Mouse (Mus musculus): Measurements from ENCODE around the gene Il1r2. TPM values are rescaled to one million over a fixed set of nuclear protein-coding genes. Genes with fewer than 3 reads are reported as not detected.
A peak's percentile ranks its signal among the peaks of the same experiment; 100 is the strongest.

Il1r2 gene
- polyA plus RNA-seq, 1 experiment from 2014 or later = 0.27 TPM

DNA sequence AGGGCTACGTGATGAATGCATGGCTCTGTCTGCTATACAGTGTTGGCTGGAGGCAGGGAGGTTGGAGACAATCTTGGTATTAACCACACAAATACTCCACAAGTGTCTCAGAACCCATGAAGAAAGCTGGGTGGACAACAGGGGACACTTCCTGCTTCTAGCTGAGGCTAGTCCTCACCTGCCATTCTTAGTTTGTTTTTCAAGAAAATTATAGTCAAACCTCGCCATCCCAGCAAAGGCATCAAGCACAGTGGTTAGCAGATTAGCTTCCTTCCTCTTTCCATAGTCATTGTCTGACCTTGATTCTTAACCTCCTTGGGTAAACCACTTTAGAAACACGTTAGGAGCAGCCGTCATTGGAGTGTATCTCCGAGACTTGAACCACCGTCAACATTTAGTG, 28.2 kb upstream of the Il1r2 start:
- Histone ChIP-seq H3K9me3 (no peaks in the 10 kb centered on the region), H3K36me3 (no peaks in the 10 kb centered on the region), H3K27ac (no peak overlapping the region), H3K27me3 (ENCODE audit: insufficient read depth, poor library complexity, severe bottlenecking) (no peaks in the 10 kb centered on the region), H3K4me1 (replicated peaks) (no peaks in the 10 kb centered on the region), H3K4me3 (no peak overlapping the region)
- WGBS = 87% methylated on average over 6 of the region's 6 CpGs
- no peak for DNase-seq (ENCODE audit: low spot score)

DNA sequence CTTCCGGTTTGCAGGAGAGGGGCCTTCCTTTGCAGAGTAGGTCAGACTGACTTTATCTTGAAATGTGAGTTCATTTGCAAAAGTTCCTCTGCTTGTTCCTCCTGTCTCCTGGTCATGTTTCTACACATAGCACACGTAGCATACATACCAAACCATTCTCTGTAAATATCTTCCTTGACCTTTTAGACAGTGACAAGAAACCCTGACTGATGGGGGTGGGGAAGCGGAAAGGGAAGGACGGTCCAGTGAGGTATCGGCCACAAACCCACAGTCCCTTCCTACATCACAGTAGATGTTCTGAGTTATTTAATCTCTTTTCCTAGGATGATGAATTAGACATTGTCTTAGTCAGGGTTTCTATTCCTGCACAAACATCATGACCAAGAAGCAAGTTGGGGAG, 27.3 kb upstream of the Il1r2 start:
- DNase-seq (ENCODE audit: low spot score) = no peak
- H3K27ac ChIP-seq = no peak overlapping the region
- H3K9me3 ChIP-seq = no peaks in the 10 kb centered on the region
- no peaks in the 10 kb centered on the region for H3K36me3 ChIP-seq
- no peaks in the 10 kb centered on the region for H3K4me1 ChIP-seq (replicated peaks)
- WGBS = 85% methylated on average over 5 of the region's 5 CpGs
- H3K4me3 ChIP-seq = no peak overlapping the region
- H3K27me3 ChIP-seq (ENCODE audit: insufficient read depth, poor library complexity, severe bottlenecking) = no peaks in the 10 kb centered on the region

DNA sequence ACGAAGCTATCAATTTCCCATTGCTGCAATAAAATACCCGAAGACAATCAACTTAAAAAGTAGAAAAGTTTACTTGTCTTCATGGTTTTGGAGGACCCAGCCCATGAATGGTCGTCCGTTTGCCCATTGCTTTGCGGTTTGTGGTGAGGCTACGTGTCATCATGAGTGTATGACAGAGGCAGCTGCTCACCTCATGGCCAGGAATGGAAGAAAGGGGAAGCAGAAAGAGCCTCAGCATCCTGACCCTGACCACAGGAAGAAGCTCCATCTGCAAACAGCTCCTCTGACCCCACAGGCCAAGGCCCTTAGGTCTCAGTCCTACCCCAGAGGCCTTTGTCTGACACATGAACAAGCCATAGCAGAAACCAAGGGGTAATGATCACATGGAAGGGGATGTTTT, 22.7 kb upstream of the Il1r2 start:
- H3K36me3 ChIP-seq = no peaks in the 10 kb centered on the region
- H3K9me3 ChIP-seq = no peaks in the 10 kb centered on the region
- no peaks in the 10 kb centered on the region for H3K27me3 ChIP-seq (ENCODE audit: insufficient read depth, poor library complexity, severe bottlenecking)
- H3K4me1 ChIP-seq (replicated peaks) = peaks cover 3% of the 10 kb centered on the region; the same call in 1 of the 2 replicates
- H3K4me3 ChIP-seq = no peak overlapping the region
- 93% methylated on average over 6 of the region's 6 CpGs for WGBS
- no peak overlapping the region for H3K27ac ChIP-seq
- no peak for DNase-seq (ENCODE audit: low spot score)

DNA sequence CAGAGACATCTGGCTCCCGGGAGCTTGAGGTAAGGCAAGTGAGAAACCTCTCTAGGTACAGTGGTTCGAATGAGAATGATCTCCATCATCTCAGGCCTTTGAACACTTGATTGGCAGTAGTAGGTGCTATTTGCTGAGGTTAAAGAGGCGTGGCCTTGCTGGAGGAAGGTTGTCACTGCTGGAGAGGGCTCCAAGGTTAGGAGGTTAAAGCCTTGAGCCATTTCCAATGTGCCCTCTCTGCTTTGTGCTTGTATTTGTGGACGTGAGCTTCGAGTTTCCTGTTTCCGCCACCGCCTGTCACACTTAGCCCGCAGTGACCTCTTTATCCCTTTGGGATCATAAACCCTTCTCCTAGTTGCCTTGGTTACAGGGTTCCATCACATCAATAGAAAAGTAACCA, 21.7 kb upstream of the Il1r2 start:
- no peak for DNase-seq (ENCODE audit: low spot score)
- H3K36me3 ChIP-seq = no peaks in the 10 kb centered on the region
- H3K27ac ChIP-seq = no peak overlapping the region
- no peaks in the 10 kb centered on the region for H3K9me3 ChIP-seq
- 64% methylated on average over 8 of the region's 8 CpGs for WGBS
- H3K4me1 ChIP-seq (replicated peaks) = peaks cover 7% of the 10 kb centered on the region
- H3K4me3 ChIP-seq = no peak overlapping the region
- H3K27me3 ChIP-seq (ENCODE audit: insufficient read depth, poor library complexity, severe bottlenecking) = no peaks in the 10 kb centered on the region

DNA sequence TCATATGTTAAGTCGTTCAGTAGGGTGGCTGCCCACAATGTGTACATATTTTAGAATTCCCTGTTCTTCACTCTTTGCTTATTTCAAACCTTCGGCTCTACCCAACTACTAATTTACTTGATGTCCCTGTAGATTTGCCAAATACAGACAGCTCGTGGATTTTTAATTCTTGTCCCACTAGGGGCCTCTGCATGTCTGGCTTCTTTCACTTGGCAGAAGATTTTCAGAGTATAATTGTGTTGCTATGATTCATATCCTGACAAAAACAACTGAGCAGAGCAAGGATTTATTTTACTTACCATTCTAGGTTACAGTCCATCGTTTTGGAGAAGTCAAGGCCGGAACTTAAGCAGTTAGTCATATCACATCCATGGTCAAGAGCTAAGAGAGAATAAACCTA, 20.8 kb upstream of the Il1r2 start:
- Histone ChIP-seq H3K27ac (no peak overlapping the region), H3K9me3 (no peaks in the 10 kb centered on the region), H3K27me3 (ENCODE audit: insufficient read depth, poor library complexity, severe bottlenecking) (no peaks in the 10 kb centered on the region), H3K4me1 (replicated peaks) (peaks cover 16% of the 10 kb centered on the region), H3K36me3 (no peaks in the 10 kb centered on the region), H3K4me3 (no peak overlapping the region)
- 87% methylated on average over 5 of the region's 5 CpGs for WGBS
- DNase-seq (ENCODE audit: low spot score) = no peak

DNA sequence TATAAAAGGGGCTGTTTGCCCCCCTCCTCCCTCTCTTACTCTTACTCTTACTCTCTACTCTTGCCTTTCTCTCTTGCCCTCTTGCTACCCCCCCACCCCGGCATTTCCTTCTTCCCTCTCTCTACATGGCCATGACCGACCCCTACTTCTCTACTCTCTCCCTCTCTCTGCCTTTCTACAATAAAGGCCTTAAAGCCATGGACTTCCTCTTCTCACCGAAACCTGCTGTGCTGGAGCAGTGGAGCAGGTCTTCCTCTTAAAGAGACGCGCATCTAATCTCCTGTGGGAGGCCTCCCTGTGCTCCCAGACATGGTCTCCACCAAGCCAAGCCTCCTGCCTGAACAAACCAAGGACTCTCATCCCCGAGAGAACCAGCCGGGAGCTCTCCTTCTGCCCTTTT, 18.8 kb upstream of the Il1r2 start:
- H3K27ac ChIP-seq = no peak overlapping the region
- H3K4me3 ChIP-seq = no peak overlapping the region
- H3K4me1 ChIP-seq (replicated peaks) = peaks cover 16% of the 10 kb centered on the region
- DNase-seq (ENCODE audit: low spot score) = no peak
- H3K9me3 ChIP-seq = no peaks in the 10 kb centered on the region
- 73% methylated on average over 7 of the region's 7 CpGs for WGBS
- H3K27me3 ChIP-seq (ENCODE audit: insufficient read depth, poor library complexity, severe bottlenecking) = no peaks in the 10 kb centered on the region
- H3K36me3 ChIP-seq = no peaks in the 10 kb centered on the region

DNA sequence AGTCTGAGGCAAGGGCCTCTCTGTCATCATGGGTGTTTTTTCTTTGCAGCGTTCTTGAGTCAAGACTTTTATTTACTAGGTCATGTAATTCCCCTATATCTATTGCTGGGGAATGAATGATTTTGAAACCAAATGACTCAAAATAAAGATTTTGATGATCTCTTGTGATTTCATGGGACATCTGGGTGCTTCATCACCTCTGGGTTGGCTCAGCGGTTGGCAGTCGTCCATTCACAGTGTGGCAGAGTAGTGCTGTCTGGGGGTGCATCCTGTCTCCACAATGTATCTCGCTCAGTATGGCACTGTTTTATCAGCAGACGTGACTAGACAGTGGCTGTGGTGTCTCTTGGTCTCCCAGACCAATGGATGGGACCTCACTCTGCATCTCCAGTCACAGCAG, 17.9 kb upstream of the Il1r2 start:
- DNase-seq (ENCODE audit: low spot score) = no peak
- no peaks in the 10 kb centered on the region for H3K9me3 ChIP-seq
- no peak overlapping the region for H3K4me3 ChIP-seq
- H3K36me3 ChIP-seq = no peaks in the 10 kb centered on the region
- H3K27ac ChIP-seq = no peak overlapping the region
- WGBS = 88% methylated on average over 5 of the region's 5 CpGs
- no peaks in the 10 kb centered on the region for H3K27me3 ChIP-seq (ENCODE audit: insufficient read depth, poor library complexity, severe bottlenecking)
- peaks cover 16% of the 10 kb centered on the region for H3K4me1 ChIP-seq (replicated peaks)

DNA sequence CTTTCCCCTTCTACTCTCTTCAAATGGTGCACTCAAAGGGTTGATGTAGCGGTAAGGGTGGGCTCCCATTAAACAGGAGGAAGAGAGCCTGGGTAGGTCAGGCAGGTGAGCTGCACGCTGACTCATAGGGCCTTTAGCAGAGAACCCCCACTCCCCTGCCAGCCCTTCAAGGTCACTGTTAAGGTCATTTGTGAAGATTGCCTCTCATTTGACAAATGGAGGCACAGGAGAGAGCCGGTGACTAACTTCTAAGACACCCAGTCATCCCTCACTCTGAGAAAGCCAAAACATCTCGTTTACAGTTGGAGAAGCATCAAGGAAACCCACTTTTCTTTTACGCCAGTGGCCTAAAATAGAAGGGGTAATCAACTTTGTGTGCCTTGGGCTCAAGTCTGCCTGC, 16.5 kb upstream of the Il1r2 start:
- Histone ChIP-seq H3K27me3 (ENCODE audit: insufficient read depth, poor library complexity, severe bottlenecking) (no peaks in the 10 kb centered on the region), H3K4me1 (replicated peaks) (peaks cover 13% of the 10 kb centered on the region), H3K27ac (0 out of 2 replicates have a peak overlapping the region, but pooled peaks have one; percentile 23), H3K4me3 (no peak overlapping the region), H3K36me3 (no peaks in the 10 kb centered on the region), H3K9me3 (no peaks in the 10 kb centered on the region)
- no peak for DNase-seq (ENCODE audit: low spot score)
- 81% methylated on average over 5 of the region's 5 CpGs for WGBS

DNA sequence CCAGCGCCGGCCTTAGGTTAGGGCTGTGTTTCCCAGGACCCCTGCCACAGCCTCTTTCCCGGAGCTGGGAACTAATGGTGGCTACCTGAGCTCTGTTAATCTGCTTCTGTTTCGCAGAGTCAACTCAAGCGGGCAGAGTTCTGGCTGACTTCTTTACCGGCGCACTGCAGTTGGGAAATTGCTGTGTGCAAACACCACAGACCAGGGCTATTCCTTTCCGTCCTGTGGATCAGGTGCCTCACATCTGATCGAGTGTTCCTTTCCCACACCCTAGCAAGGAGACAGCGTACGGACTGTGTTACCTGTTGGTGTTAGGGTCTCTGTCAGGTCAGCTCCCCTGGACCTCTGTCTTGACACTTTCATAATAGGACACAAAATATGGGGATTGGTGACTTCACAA, 15.9 kb upstream of the Il1r2 start:
- DNase-seq (ENCODE audit: low spot score) = no peak

DNA sequence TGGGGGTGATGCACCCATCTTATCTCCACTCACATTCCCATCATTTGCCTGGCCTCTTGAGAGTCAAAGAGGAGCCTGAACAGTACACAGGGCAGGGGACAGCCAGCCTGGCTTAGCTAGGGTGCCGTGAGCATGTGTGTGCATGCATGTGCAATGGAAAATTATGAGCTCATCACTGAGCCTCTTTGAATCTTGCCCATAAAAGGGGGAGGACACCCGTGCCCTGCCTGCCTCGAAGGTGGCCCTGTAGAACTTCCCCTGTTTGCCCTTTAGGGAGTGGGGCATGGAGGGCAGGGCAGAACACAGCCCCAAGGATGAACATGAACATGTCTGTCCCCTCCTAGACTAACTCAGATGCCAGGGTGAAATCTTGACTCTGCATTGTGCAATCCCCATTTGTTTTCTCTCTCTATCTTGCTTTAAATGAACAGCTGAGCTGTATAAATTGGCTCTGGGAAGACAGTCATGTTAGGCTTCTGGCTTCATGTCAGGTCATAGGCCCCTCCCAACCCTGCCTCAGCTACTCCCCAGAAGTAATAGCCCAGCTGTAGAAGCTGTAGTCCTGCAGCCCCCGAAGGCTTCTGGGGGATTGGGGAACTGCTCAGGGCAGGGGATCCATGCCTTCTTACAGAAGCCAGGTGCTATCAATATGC, 14.6 kb upstream of the Il1r2 start:
- no peak for DNase-seq (ENCODE audit: low spot score)
- H3K4me3 ChIP-seq = no peak overlapping the region
- H3K4me1 ChIP-seq (replicated peaks) = peaks cover 24% of the 10 kb centered on the region
- 89% methylated on average over 4 of the region's 4 CpGs for WGBS
- no peaks in the 10 kb centered on the region for H3K9me3 ChIP-seq
- no peak overlapping the region for H3K27ac ChIP-seq
- H3K36me3 ChIP-seq = no peaks in the 10 kb centered on the region
- H3K27me3 ChIP-seq (ENCODE audit: insufficient read depth, poor library complexity, severe bottlenecking) = no peaks in the 10 kb centered on the region

More for the DNA sequence above, 15.9 kb upstream of the Il1r2 start:
- Histone ChIP-seq H3K36me3 (no peaks in the 10 kb centered on the region), H3K27me3 (ENCODE audit: insufficient read depth, poor library complexity, severe bottlenecking) (no peaks in the 10 kb centered on the region), H3K4me1 (replicated peaks) (peaks cover 16% of the 10 kb centered on the region), H3K4me3 (no peak overlapping the region), H3K27ac (0 out of 2 replicates have a peak overlapping the region, but pooled peaks have one; percentile 23), H3K9me3 (no peaks in the 10 kb centered on the region)
- whole genome bisulfite sequencing = 57% methylated on average over 11 of the region's 11 CpGs

DNA sequence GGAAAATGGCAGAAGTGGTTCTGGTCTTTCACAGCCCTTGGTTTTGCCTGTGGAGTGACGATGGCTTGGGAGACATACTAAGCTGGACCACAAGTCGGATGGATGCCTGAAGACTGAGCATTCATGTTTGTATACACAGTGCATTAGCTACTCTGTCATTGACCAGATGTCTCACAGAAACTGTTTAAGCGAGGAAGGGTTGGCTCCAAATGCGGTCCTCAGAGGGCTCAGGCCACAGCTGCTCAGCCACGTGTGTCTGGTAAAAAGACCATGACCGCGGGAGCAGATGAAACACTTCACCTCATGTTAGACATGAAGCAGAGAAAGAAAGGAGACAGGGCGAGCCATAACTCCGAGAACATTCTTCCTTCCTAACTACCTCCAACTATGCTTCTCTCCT, 12.5 kb upstream of the Il1r2 start:
- H3K4me3 ChIP-seq = no peak overlapping the region
- 84% methylated on average over 9 of the region's 9 CpGs for WGBS
- H3K4me1 ChIP-seq (replicated peaks) = peaks cover 24% of the 10 kb centered on the region

DNA sequence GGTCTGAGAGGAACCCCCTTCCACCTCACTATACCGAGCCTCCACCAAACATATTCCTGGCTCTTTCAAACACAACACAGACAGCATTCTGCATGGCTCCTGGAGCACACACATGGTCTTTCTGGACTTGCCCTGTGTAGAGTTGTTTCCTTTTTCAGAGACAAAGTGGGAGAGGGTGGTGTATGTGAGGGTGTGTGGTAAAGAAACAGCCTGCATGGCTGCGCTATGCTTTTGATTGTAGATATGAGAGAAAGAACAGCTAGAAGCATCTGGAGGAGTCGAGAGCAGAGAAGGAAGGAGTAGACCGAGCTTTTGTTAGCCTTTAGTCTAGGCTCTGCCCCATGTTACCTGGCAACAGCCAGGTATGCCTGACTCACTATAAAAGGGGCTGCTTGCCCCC, 10.5 kb upstream of the Il1r2 start:
- Histone ChIP-seq H3K9me3 (no peaks in the 10 kb centered on the region), H3K4me1 (replicated peaks) (peaks cover 12% of the 10 kb centered on the region), H3K27ac (no peak overlapping the region), H3K27me3 (ENCODE audit: insufficient read depth, poor library complexity, severe bottlenecking) (no peaks in the 10 kb centered on the region), H3K4me3 (no peak overlapping the region), H3K36me3 (no peaks in the 10 kb centered on the region)
- 72% methylated on average over 4 of the region's 4 CpGs for WGBS
- no peak for DNase-seq (ENCODE audit: low spot score)

More for the DNA sequence above, 12.5 kb upstream of the Il1r2 start:
- no peak for DNase-seq (ENCODE audit: low spot score)
- H3K27ac ChIP-seq = no peak overlapping the region
- H3K36me3 ChIP-seq = no peaks in the 10 kb centered on the region
- no peaks in the 10 kb centered on the region for H3K9me3 ChIP-seq
- no peaks in the 10 kb centered on the region for H3K27me3 ChIP-seq (ENCODE audit: insufficient read depth, poor library complexity, severe bottlenecking)

DNA sequence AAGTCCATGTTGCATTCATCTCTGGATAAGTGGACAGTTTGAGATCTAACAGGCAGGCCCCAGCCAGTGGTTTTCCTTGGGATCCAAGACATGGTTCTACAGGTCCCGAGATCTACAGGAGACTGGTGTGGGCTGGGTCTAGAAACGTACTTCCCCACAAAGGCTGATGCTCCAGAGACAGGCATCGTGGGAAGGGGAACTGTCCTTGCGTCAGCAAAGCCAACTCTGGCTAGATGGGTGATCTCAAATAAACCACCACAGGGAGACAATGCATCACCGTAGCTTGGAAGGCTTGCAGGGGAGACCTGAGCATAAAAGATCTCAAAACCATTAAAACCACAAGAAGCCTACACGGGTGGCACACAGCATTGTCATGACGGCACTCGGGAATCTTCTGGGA, 9.4 kb upstream of the Il1r2 start:
- 93% methylated on average over 8 of the region's 8 CpGs for WGBS
- DNase-seq (ENCODE audit: low spot score) = no peak
- Histone ChIP-seq H3K27me3 (ENCODE audit: insufficient read depth, poor library complexity, severe bottlenecking) (no peaks in the 10 kb centered on the region), H3K4me1 (replicated peaks) (peaks cover 12% of the 10 kb centered on the region), H3K4me3 (no peak overlapping the region), H3K9me3 (no peaks in the 10 kb centered on the region), H3K36me3 (no peaks in the 10 kb centered on the region), H3K27ac (no peak overlapping the region)

DNA sequence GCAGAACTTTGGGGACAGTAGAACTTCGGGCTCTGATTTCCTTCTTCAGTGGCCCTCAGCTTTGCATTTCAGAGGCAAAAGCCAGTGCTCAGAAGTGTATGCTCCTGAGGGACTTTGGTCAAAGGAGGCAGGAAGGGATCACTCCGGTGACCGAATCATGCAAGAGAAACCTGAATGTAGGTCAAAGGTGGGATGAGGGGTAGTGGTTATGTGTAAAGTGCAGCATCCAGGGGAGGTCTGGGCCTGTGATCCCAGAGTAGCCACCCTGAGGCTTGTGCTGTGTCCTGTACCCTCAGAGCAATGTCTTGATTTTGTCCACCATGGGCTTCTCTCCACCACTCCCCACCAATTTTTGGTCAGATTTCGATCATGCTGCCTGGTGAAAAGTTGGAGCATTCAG, 1.3 kb upstream of the Il1r2 start:
- no peak for DNase-seq (ENCODE audit: low spot score)
- WGBS = 77% methylated on average over 4 of the region's 4 CpGs

More for the DNA sequence above, 1.3 kb upstream of the Il1r2 start:
- peaks cover 18% of the 10 kb centered on the region for H3K4me1 ChIP-seq (replicated peaks)
- H3K27me3 ChIP-seq (ENCODE audit: insufficient read depth, poor library complexity, severe bottlenecking) = no peaks in the 10 kb centered on the region
- H3K36me3 ChIP-seq = no peaks in the 10 kb centered on the region
- no peak overlapping the region for H3K4me3 ChIP-seq
- no peak overlapping the region; the same call in 1 of the 2 replicates for H3K27ac ChIP-seq
- H3K9me3 ChIP-seq = no peaks in the 10 kb centered on the region
